Mouse (Mus musculus) testis, adult 2 months (tissue): ENCODE results near the gene Tmem254a.
"Not testable (repeated sequence)": the region's sequence is repeated elsewhere in the genome, so short reads cannot be mapped to it uniquely, and the experiment has no call there.

ENCODE experiments used
- CTCF ChIP-seq: fragments of 200-500 bp; IDR thresholded peaks from 2 replicates; pipeline ENCODE4 v1.5.1; 2012; ENCODE audit warnings: low read depth, mild to moderate bottlenecking, inconsistent platforms, low read length, moderate library complexity; ENCODE audit not compliant: control insufficient read depth, insufficient read depth, insufficient replicate concordance
- POLR2A ChIP-seq: fragments of 200-500 bp; IDR thresholded peaks from 2 replicates; pipeline ENCODE4 v1.6.1; 2012; ENCODE audit warnings: low read depth, mild to moderate bottlenecking, inconsistent platforms, low read length, moderate library complexity; ENCODE audit not compliant: control insufficient read depth

DNA sequence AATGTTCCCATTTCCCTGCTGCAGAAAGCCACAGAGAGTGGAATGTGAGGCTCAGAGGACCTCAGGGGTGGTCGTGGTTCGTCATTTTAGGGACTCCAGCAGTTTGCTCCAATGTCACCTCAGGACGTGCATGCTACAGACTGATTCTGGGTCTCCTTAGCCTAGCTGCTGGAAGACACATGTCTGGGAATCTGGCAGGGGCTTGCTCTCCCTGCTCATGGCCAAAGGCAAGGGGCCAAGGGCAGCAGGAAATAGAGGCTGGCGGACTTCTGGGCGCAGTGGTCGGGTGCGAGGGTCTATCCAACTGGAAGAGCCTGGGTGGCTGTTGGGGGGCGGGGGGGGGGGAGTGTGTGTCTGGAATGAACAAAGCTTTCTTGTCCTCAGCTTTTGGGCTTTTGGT, 18.5 kb downstream of the Tmem254a start:
- not testable (repeated sequence) for TF ChIP-seq POLR2A, CTCF
